Mouse (Mus musculus) NIH3T3 (cell line): ENCODE measurements around the gene Brinp1.
"Not testable (repeated sequence)": the region's sequence is repeated elsewhere in the genome, so short reads cannot be mapped to it uniquely, and the experiment has no call there.

Experiments used
- DNase-seq: peaks from one replicate; pipeline ENCODE4 v3.0.0-alpha.2; 2012; ENCODE audit warnings: low read depth

Brinp1 gene

DNA sequence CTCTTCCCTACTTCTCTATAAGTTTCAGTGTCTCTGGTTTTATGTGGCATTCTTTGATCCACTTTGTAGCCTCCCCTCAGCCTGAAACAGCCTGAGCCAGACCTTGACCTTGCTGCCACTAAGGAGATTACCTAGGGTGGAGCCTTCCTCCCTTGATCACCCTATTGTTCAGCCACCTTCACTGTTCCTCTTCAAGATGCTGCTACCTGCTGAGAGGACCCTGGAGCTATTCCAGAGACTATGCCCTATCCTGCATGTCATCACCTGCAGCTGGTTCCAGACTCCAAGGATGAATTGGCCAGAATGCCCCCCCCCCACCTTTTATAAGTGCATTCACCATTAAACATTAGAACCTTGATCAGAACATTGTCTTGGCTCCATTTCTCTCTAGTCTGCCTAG is 140.2 kb downstream of the Brinp1 start:
- DNase-seq: not testable (repeated sequence)

DNA sequence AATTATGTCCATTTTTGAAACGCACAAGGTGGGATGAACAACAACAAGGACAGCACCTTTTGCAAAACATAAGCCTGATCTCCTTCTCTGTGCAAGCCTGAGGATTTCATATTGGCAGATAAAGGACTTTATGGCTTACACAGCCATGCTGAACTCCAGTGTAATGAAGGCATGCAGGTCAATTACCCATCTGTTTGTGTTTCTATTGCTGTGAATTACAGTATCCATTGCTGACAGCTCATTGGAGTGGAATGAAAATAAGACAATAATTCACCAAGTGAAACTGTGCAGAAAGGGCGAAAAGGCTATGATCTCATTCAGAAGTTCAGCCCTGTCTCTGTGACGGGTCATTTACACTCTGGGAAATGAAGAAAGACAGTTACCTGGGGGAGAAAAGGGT is 147.7 kb downstream of the Brinp1 start:
- no peak for DNase-seq

DNA sequence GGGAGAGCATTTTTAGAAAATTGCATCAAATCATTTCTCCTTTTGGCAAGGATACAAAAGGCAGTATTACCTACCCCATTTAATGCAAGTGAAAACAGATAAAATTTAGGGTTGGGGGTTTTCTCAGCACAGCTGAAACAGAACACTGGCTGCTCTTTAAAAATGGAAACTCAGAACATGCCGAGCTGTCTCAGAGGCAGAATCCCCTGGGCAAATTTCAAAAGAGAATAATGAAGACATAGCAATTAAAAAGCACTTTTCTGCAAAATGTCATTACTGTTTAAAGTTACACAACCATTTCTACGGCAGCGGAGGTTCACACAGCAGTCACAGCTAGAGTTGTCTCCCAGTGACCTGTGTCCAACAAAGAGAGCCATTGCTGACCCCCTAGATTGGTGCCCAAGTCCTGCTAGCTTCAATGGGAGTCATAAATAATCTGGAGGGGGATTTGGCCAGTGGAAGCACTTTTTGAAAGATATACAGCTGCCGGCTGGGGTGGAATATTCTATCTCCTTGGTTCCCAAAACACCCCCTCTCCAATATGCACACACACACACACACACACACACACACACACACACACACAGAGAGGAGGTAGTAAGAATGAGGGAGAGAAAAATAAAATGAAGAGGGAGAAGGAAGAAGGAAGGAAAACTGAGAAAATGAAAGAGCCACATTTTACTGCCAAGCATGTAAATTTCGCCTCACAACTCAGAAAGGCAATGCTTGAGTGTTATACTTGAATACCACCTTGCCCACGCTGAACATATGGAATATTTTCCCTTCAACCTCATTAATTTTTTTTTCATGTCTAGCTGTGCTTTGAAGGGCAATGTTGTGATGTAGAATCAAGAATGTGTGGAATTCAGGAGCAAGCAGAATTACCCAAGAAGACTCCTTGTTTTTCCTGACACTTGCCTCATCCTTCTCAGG is 152.0 kb downstream of the Brinp1 start:
- no peak for DNase-seq

DNA sequence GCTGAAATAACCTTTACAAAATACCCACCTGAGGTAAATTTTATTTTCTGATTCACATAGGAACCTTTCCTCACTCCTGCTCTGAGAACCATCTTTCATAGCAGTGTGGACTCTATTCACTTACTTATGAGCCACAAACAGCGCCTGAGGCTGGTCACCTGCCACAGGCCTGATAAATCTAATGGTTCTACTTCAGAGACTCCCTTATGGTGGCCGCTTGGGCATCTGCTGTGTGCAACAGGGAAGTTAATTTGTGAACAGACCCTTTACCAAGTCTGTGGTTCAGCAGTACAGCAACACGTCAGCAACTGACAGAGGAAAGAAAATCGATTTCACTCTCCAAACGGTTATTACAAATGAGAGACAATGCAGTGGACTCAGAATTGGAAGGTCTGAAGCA is 164.2 kb downstream of the Brinp1 start:
- DNase-seq: no peak

DNA sequence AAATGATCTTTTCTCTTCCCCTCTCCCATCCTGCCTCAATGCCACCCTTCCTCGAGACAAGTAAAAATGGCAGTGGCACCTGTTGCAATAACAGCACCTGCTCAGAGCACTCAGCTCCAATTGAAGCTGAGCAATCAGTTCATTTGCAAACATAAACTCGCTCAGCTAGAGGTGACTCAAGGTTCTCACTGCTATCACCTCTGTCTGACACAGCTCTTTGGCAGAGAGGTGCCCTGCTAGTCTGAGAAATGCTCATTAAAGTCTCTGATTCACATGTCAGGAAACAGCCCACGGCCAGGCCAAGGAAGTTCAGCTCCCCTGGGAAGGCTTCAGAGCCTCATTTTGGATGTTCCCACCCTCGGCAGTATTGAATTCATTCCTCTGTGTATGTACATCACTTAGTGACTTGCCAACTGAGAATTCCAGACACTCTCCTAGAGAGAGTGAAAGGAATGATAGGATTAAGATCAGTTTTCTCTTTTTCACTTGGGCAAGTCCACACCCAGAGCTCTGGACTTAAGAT is 165.7 kb downstream of the Brinp1 start:
- peak; percentile 74 for DNase-seq

DNA sequence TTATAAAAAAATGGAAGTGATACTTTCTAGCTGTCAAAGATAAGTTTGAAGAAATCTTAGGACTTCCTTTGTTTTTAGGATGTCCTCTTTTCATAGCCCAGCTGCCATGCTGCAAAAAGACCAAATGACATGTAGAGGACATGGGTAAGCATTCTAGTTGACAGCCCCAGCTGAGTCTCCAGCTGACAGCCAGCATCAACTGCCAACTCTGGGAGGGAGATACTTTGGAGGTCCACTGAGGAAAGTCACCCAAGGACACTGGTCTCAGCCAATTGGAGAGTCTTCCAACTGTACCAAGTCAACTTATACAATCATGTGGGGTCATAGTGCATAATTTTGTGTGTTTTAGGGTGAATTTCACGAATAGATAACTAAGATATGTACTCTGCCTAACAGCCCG is 166.6 kb downstream of the Brinp1 start:
- no peak for DNase-seq

DNA sequence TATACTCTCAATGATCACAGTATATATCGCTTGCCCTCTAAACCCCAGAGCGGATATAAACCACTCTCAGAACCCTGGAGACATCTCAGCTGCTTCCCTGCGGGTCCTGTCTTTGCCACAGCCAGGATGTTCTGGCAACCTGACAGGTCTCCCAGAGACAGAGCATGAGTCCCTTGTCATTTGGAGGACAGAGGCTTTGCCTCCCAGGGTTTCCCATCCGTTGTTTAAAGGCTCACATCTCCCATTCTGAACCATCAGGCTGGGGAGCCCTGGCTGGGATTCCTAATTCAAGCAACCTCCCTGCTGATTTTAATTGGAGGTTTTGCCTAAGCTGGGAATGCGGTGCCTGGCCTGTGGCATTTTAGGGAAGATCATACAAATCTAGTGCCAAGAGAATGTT is 185.9 kb downstream of the Brinp1 start:
- no peak for DNase-seq

DNA sequence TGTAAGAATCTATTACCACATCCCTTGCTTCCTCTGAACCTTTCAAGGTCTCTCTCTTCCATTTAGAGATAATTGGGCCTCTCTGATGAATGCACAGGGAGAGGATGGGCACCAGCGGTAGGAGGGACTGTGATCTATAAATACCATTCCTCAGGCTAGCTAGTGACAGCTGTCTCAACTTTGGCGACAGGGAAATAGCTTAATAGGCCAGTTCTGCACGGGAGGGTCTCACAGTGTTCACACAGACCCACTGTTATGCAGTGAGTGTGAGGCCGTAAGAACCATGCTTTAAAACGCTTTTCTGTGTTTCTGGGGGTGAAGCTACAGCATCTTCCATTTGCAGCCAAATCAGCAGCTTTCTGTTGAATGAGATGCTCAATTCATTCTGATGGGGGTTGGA is 186.8 kb downstream of the Brinp1 start:
- no peak for DNase-seq

DNA sequence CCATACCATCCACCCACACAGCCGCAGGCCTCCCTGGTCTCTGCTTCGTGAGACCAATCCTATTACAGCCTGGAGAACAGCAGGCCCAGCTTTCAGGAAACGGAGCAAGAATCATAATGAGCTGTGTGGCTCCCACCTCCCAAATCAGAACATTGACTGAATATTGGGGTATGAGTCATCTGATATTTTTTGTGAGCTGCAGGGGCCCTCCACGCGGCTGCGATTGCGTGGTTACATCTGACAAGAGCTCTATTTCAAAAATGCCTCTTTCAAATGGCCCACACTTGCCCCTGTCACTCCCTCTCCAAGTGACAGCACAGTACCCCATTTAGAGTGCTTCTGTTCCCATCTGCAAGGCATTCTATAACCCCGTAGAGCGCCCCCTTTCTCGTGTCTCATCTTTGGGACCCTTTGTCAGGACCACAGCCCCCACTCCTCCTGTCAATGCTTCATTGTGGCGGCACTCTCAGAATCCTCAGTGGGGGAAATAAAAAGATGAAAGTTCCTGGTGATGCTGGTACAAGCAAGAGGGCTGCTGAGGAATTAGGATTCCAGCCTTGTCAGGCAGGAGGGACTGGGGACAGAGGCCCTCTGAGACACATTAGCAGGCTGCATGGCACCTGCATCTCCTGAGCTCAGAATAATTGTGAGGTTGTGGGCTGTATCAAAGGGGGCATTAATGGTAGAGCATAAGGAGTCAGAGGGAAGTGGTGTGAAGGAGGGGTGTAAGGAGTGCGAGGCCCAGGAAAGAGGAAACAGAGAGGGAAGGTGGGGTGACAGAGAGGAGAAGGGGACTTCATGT is 188.2 kb downstream of the Brinp1 start:
- no peak for DNase-seq

DNA sequence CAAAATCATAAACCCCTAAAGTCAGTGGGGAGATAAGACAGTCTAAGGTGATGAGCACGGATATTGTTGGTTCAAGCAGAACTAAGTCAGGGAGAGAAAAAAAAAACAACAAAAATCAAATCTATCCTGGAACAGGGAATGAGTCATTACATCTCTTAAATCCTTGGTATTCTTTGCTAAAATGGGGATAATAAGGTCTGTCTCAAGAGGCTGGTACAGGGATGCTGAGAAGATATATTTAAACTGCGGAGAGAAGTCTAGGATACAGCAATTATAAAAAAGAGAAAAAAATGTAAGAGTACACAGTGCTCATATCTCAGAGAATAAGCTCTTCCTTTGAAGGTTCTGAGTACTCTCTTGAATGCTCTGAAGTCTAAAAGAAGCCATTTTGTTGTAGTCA is 189.3 kb downstream of the Brinp1 start:
- no peak for DNase-seq

DNA sequence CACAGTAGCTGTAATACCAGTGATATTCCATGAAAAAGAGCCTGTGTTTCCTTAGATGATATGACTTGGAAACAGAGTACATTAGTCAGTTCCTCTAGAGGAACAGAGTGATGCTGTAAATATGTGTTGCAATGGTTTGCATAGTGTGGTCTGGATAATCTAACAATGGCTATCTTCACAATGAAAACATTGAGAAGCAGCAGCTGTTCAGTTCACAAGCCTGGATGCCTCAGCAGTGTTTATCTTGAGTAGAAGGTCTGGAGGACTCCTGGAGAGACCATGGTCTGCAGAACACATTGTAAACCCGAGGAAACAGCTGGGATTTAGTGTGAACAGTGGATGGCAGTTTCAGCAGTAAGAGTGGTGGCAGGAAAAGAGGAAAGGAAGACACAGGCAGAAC is 233.2 kb downstream of the Brinp1 start:
- DNase-seq: peak; percentile 33
